Mouse (Mus musculus): ENCODE results near the gene Arhgap23.

DNA sequence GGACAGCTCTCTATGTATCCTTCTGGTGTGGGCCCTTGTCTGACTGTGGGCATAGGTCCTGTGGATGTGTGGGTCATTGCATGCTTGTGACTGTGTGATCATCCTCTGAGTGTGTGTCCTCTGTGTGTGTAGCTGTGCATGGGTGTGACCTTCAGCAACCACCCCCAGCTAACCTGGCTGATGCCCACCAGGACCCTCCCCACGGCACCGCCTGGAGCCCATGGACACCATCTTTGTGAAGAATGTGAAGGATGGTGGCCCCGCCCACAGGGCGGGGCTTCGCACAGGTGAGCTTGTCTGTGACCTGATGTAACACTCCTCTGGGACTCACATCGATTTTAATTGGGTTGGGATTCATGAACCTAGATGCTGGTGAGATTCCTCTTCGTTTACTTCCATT is 32.6 kb downstream of the Arhgap23 start:
- no peak for TF ChIP-seq POLR2A (IDR thresholded peaks at IDR 0.05; ENCODE audit: borderline replicate concordance, extremely low read depth, insufficient read depth, insufficient read length, poor library complexity, severe bottlenecking)
- TF ChIP-seq CTCF (IDR thresholded peaks at IDR 0.05; ENCODE audit: borderline replicate concordance, extremely low read depth, insufficient read depth, insufficient read length): no peak

Data from brain, embryonic 14.5 days (tissue).